Mouse (Mus musculus) C2C12 (cell line): ENCODE measurements at regions not wholly inside any gene's neighbourhood (a gene's known extent, or its start where the extent isn't known, plus 50 kb on each side); places are given as distances from the start of the nearest gene placed in this dataset.
A peak's percentile ranks its signal among the peaks of the same experiment; 100 is the strongest.

Source experiments
- H3K27me3 ChIP-seq: one replicate; pipeline ENCODE4 v1.6.1; 2011; ENCODE audit not compliant: control insufficient read depth, insufficient read depth, insufficient read length
- H3K36me3 ChIP-seq: one replicate; pipeline ENCODE4 v1.6.1; 2011; ENCODE audit not compliant: control insufficient read depth, insufficient read depth
- H3K4me3 ChIP-seq: one replicate; pipeline ENCODE4 v1.5.1; 2011; ENCODE audit warnings: mild to moderate bottlenecking, control low read depth; ENCODE audit not compliant: poor library complexity, insufficient read depth, severe bottlenecking
- H3K79me2 ChIP-seq: one replicate; pipeline ENCODE4 v1.6.1; 2011; ENCODE audit not compliant: control insufficient read depth, insufficient read depth
- H3K79me3 ChIP-seq: one replicate; pipeline ENCODE4 v1.6.1; 2011; ENCODE audit warnings: low read depth, control low read depth
- H3ac ChIP-seq: one replicate; pipeline ENCODE3; 2011; ENCODE audit warnings: low read depth; ENCODE audit not compliant: control insufficient read depth, insufficient read length
- CEBPB ChIP-seq: IDR thresholded peaks from one replicate; pipeline ENCODE4 v1.6.1; 2011; ENCODE audit warnings: low read depth, mild to moderate bottlenecking, control low read depth, moderate library complexity
- CTCF ChIP-seq: IDR thresholded peaks from one replicate; pipeline ENCODE4 v1.5.1; 2011; ENCODE audit not compliant: control insufficient read depth, insufficient read depth, insufficient read length
- FOSL1 ChIP-seq: IDR thresholded peaks from one replicate; pipeline ENCODE4 v1.8.0; 2011; ENCODE audit warnings: mild to moderate bottlenecking, low read length; ENCODE audit not compliant: poor library complexity, insufficient read depth, severe bottlenecking
- MAX ChIP-seq: IDR thresholded peaks from one replicate; pipeline ENCODE4 v1.6.1; 2011; ENCODE audit warnings: mild to moderate bottlenecking, control low read depth
- MYOD1 ChIP-seq: IDR thresholded peaks from one replicate; pipeline ENCODE4 v1.6.1; 2011; ENCODE audit warnings: low read depth; ENCODE audit not compliant: control insufficient read depth, insufficient read length
- MYOG ChIP-seq: IDR thresholded peaks from one replicate; pipeline ENCODE4 v1.6.1; 2011; ENCODE audit not compliant: control insufficient read depth, insufficient read length; ENCODE audit errors: extremely low read depth
- USF1 ChIP-seq: IDR thresholded peaks from one replicate; pipeline ENCODE4 v1.6.1; 2011; ENCODE audit warnings: low read depth, mild to moderate bottlenecking, control low read depth, moderate library complexity

DNA sequence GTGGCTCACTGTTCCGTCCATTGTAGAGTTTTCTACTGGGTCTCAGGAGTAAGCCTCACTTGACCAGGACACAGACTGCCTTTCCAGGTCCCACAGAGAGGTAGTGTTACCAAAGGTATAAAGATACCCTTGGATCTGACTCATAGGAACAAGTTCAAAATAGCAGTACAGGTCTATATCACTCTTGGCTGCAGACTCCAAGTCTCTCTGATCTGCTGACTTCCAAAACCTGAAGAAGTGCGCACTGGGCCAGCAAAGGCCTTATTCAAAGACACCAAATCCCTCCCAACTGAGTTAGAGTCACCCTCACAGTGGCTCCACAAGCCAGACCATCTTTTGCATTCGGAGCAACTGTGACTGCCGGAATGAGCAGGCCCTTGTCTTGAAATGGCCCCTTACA, 391.9 kb downstream of the Lpin1 start:
- no peaks in the 10 kb centered on the region for H3K79me2 ChIP-seq
- H3ac ChIP-seq: no peak overlapping the region
- no peaks in the 10 kb centered on the region for H3K27me3 ChIP-seq
- no peaks in the 10 kb centered on the region for H3K79me3 ChIP-seq
- H3K4me3 ChIP-seq: no peak overlapping the region
- no peaks in the 10 kb centered on the region for H3K36me3 ChIP-seq
- TF ChIP-seq MYOG (no peak), CTCF (no peak), MAX (no peak), CEBPB (no peak), FOSL1 (no peak), MYOD1 (no peak), USF1 (no peak)

DNA sequence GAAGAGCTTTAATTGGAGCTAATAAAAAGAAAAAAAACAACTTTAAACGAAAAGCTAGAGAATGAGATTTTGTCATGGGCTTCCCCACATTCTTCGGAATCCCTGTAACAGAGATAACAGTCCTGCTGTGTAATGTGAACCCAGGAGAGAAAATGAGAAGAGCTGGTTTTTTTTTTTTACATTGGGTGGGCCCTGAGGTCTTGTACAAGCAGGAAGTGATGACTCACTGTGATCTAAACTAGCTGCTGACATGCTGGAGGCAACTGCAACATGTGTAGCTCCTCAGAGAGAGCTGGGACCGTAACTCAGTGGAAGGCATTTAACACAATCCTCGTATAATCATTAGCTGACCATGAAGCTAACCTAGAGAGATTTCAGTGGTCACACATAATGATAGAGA, 393.8 kb upstream of the Trib2 start:
- Histone ChIP-seq H3ac (no peak overlapping the region), H3K27me3 (no peaks in the 10 kb centered on the region), H3K36me3 (no peaks in the 10 kb centered on the region), H3K79me3 (no peaks in the 10 kb centered on the region), H3K4me3 (no peak overlapping the region), H3K79me2 (no peaks in the 10 kb centered on the region)
- TF ChIP-seq MYOG: no peak
- peak; percentile 97 for TF ChIP-seq MAX
- no peak for TF ChIP-seq CEBPB
- no peak for TF ChIP-seq CTCF
- TF ChIP-seq FOSL1: peak; percentile 42
- peak; percentile 78 for TF ChIP-seq MYOD1
- peak; percentile 61 for TF ChIP-seq USF1

DNA sequence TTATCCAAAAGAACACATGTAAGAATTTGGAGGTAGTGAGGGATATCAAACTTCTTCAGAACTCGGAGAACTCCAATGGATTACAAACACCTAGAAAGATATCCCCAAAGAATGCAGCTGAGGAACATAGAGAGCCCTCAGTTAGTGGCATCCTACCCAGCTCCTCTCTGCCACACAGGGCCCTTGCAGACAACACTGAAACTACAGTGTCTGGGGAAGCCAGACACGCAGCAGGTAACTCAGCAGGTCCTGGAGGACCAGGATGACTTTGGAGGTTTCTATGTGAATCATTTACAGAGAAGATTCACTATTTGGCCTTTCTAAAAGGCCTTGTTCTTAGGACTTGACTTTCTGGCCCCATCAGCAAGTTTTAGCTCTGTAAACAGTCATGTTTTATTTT, 393.4 kb upstream of the Trib2 start:
- no peaks in the 10 kb centered on the region for H3K27me3 ChIP-seq
- no peaks in the 10 kb centered on the region for H3K79me2 ChIP-seq
- H3K36me3 ChIP-seq: no peaks in the 10 kb centered on the region
- no peaks in the 10 kb centered on the region for H3K79me3 ChIP-seq
- H3K4me3 ChIP-seq: no peak overlapping the region
- TF ChIP-seq MAX: no peak
- TF ChIP-seq FOSL1: no peak
- no peak for TF ChIP-seq CTCF
- no peak for TF ChIP-seq USF1
- TF ChIP-seq MYOD1: no peak
- TF ChIP-seq CEBPB: no peak
- TF ChIP-seq MYOG: no peak
- H3ac ChIP-seq: no peak overlapping the region

- peak; percentile 24 for TF ChIP-seq MYOD1
- no peak for TF ChIP-seq CTCF
- no peak overlapping the region for H3ac ChIP-seq
- no peak overlapping the region for H3K4me3 ChIP-seq
- no peaks in the 10 kb centered on the region for H3K27me3 ChIP-seq
- no peaks in the 10 kb centered on the region for H3K79me3 ChIP-seq
- no peaks in the 10 kb centered on the region for H3K79me2 ChIP-seq
- no peaks in the 10 kb centered on the region for H3K36me3 ChIP-seq
Measured at GRCm38 (mm10) chr12:16204941-16205340, 388.2 kb upstream of the Trib2 start.

- TF ChIP-seq MYOG (no peak), MAX (no peak), MYOD1 (no peak), CTCF (no peak), USF1 (no peak), FOSL1 (no peak), CEBPB (no peak)
- Histone ChIP-seq H3K79me2 (no peaks in the 10 kb centered on the region), H3K79me3 (no peaks in the 10 kb centered on the region), H3K27me3 (no peaks in the 10 kb centered on the region), H3K4me3 (no peak overlapping the region), H3K36me3 (no peaks in the 10 kb centered on the region), H3ac (no peak overlapping the region)
Measured at GRCm38 (mm10) chr12:16196917-16197316, 380.2 kb upstream of the Trib2 start.

GRCm38 (mm10) chr12:16191803-16192389, 375.2 kb upstream of the Trib2 start:
- TF ChIP-seq CTCF (no peak), USF1 (no peak), MYOD1 (no peak), FOSL1 (no peak), CEBPB (no peak), MAX (no peak), MYOG (no peak)
- H3ac ChIP-seq: no peak overlapping the region
- H3K79me2 ChIP-seq: no peaks in the 10 kb centered on the region
- no peaks in the 10 kb centered on the region for H3K79me3 ChIP-seq
- no peaks in the 10 kb centered on the region for H3K36me3 ChIP-seq
- no peaks in the 10 kb centered on the region for H3K27me3 ChIP-seq
- H3K4me3 ChIP-seq: no peak overlapping the region
